In genomic region chr6:101359646-101360045, GRCm38 (mm10) we compare ENCODE assay signal across 16 mouse cellular contexts. TPM values are rescaled to one million over a fixed set of nuclear protein-coding genes. Genes with fewer than 3 reads are reported as not detected.
A peak's percentile ranks its signal among the peaks of the same experiment; 100 is the strongest.
DNase-seq lines count a peak whose midpoint lies in the region; ATAC-seq and TF ChIP-seq lines count a peak whose summit lies in the region.
"Had no signal": no experiment of that assay in that cellular context is flagged by ENCODE, and none has a peak within 500 bp of the region (broad histone marks: within the 10 kb centered on the region; RNA-seq: fewer than 3 reads in every experiment).

No protein-coding gene starts in this region.

- H3K36me3 ChIP-seq in lung, postnatal 0 days (ENCODE audit: insufficient read depth, low read length), result no peaks in the 10 kb centered on the region
- H3K36me3 ChIP-seq in midbrain, embryonic 13.5 days, result no peaks in the 10 kb centered on the region

- H3K4me3 ChIP-seq in lung, adult 2 months (replicated peaks; ENCODE audit: extremely low read depth, low read depth, low read length), result no peak overlapping the region
- no peak overlapping the region for H3K4me3 ChIP-seq in lung, postnatal 0 days (ENCODE audit: low read depth, low read length)
- H3K4me3 ChIP-seq in midbrain, embryonic 13.5 days (replicated peaks), result no peak overlapping the region
- H3K4me3 ChIP-seq: forebrain, embryonic 13.5 days had no signal

- H3K4me1 ChIP-seq in lung, adult 2 months (ENCODE audit: control insufficient read depth, insufficient read depth, low read length), result peaks cover 5% of the 10 kb centered on the region
- no peaks in the 10 kb centered on the region for H3K4me1 ChIP-seq in lung, postnatal 0 days (ENCODE audit: insufficient read depth, low read depth, low read length)
- H3K4me1 ChIP-seq in midbrain, embryonic 13.5 days (replicated peaks), result peaks cover 11% of the 10 kb centered on the region

- no peak for TF ChIP-seq CTCF in lung, adult 2 months (IDR thresholded peaks at IDR 0.05; ENCODE audit: insufficient read depth, low read length)
- TF ChIP-seq CTCF in lung, postnatal 0 days (IDR thresholded peaks at IDR 0.05), result no peak

- 50% methylated on average over 4 of the region's 4 CpGs for WGBS in lung, adult 2 months
- WGBS in lung, postnatal 0 days, result 41% methylated on average over 4 of the region's 4 CpGs
- 76% methylated on average over 4 of the region's 4 CpGs for whole genome bisulfite sequencing in midbrain, embryonic 13.5 days

- H3K9me3 ChIP-seq in lung, postnatal 0 days (ENCODE audit: low read length), result no peaks in the 10 kb centered on the region
- no peaks in the 10 kb centered on the region for H3K9me3 ChIP-seq in midbrain, embryonic 13.5 days
- H3K9me3 ChIP-seq: forebrain, embryonic 13.5 days had no signal

- ATAC-seq in lung, postnatal 0 days, result peak; percentile 32
- ATAC-seq in midbrain, embryonic 13.5 days, result no peak
- ATAC-seq: forebrain, embryonic 13.5 days; hindbrain, embryonic 16.5 days; Patski had no signal

- TF ChIP-seq POLR2A in lung, adult 2 months (IDR thresholded peaks at IDR 0.05; ENCODE audit: borderline replicate concordance, extremely low read depth, low read depth, low read length), result no peak

- no peak overlapping the region for H3K4me2 ChIP-seq in lung, postnatal 0 days (replicated peaks; ENCODE audit: low read depth, low read length)
- no peak overlapping the region for H3K4me2 ChIP-seq in midbrain, embryonic 13.5 days (replicated peaks)
- H3K4me2 ChIP-seq: forebrain, embryonic 13.5 days had no signal

- no peak overlapping the region for H3K27ac ChIP-seq in lung, postnatal 0 days (ENCODE audit: low read length)
- H3K27ac ChIP-seq in midbrain, embryonic 13.5 days, result no peak overlapping the region
- H3K27ac ChIP-seq: forebrain, embryonic 13.5 days had no signal

- DNase-seq in heart, adult 11 months, result peak; percentile 10
- DNase-seq in heart, postnatal 4 days, result no peak
- peak; percentile 16 for DNase-seq in lung, adult 2 months
- DNase-seq in lung, adult 18-20 months, result no peak
- peak; percentile 30 for DNase-seq in lung, postnatal 0 days (ENCODE audit: low spot score)
- peak; percentile 10 to 14 for DNase-seq in thymus, postnatal 10 days (ENCODE audit: low spot score in 2 of 2)
- DNase-seq in layer of hippocampus, adult 11-12 months (ENCODE audit: low spot score), result no peak
- DNase-seq: adrenal gland, postnatal 25 days; B cell, adult 2 months; cerebellum, adult 11-12 months; gastrocnemius, postnatal 10 days had no signal

- H3K9ac ChIP-seq in lung, postnatal 0 days (replicated peaks; ENCODE audit: low read depth), result no peak overlapping the region
- H3K9ac ChIP-seq in midbrain, embryonic 13.5 days (replicated peaks), result no peak overlapping the region
- H3K9ac ChIP-seq: forebrain, embryonic 13.5 days had no signal

- no peaks in the 10 kb centered on the region for H3K27me3 ChIP-seq in lung, postnatal 0 days (replicated peaks; ENCODE audit: insufficient read depth, low read length)
- H3K27me3 ChIP-seq in midbrain, embryonic 13.5 days, result 0 out of 2 replicates have a peak, but pooled peaks cover 5% of the 10 kb centered on the region
- H3K27me3 ChIP-seq: Patski had no signal

- TF ChIP-seq EP300 in lung, postnatal 0 days (IDR thresholded peaks at IDR 0.05), result 0 out of 2 replicates have a peak, but pooled peaks have one; percentile 15

RNA-seq across cellular contexts. Expression of gene Pdzrn3, which starts 18.1 kb away (rescaled TPM):
- 10 to 100 TPM; 62.6 to 68.3 TPM for total RNA-seq in heart, postnatal 4 days (2021)
- 18.1 and 23.2 TPM in 2 replicates for polyA plus RNA-seq in lung, adult 2 months (2012; rRNA removed)
- 5.9 and 7.4 TPM in 2 replicates for polyA plus RNA-seq in lung, postnatal 0 days (2015; fragmentation: Nextera tagmentation; extraction: Ambion mirVana)
- polyA plus RNA-seq in midbrain, embryonic 13.5 days (2015; fragmentation: Nextera tagmentation; extraction: Ambion mirVana), result 22.7 and 33.2 TPM in 2 replicates
- total RNA-seq: monocyte, adult 5-6 weeks had no signal

Comparison
In these comparisons a context has a peak if more than half of its experiments do, and no peak if none do; other contexts are left out.
1. DNase-seq: peak in heart, adult 11 months (single experiment), lung, adult 2 months (single experiment), lung, postnatal 0 days (single experiment) and thymus, postnatal 10 days (2 of 2); none in heart, postnatal 4 days (single experiment), lung, adult 18-20 months (0 of 2) and layer of hippocampus, adult 11-12 months (single experiment).